Mouse (Mus musculus): Measurements from ENCODE around the gene Chrnb2. TPM values are rescaled to one million over a fixed set of nuclear protein-coding genes. Genes with fewer than 3 reads are reported as not detected.

Chrnb2 gene
- total RNA-seq, 2 experiments from 2014 or later, result 0.12 to 0.22 TPM

- intact Hi-C loops (cut with DNase I), result loop anchor here (10.0 kb wide), 2 partner anchors 173 to 293 kb away; partner anchors contain the start of gene Tpm3
Measured at GRCm38 (mm10) chr3:89781640-89782039, 17.2 kb upstream of the Chrnb2 start.

DNA sequence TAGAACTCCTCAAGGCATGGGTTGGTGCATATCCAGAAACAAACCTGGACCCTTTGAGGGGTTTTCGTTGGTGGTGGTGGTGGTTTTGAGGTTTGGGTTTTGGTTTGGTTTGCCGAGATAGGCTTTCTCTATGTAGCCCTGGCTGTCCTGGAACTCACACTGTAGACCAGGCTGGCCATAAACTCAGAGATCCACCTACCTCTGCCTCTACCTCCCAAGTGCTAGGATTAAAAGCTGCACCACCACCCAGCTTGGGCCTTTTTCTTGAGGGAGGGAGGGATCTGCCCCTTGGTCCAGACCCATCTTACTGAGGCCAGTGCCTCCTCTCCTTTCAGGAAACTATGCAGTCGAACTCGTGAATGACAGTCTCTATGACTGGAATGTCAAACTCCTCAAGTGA lies 15.7 kb upstream of the Chrnb2 start:
- no peak for DNase-seq
- intact Hi-C loops (cut with DNase I), result loop anchor here (10.0 kb wide), 2 partner anchors 175 to 295 kb away; partner anchors contain the start of gene Tpm3

More at GRCm38 (mm10) chr3:89781640-89782039, 17.2 kb upstream of the Chrnb2 start:
- DNase-seq, result no peak

GRCm38 (mm10) chr3:89776001-89776400 lies 11.6 kb upstream of the Chrnb2 start:
- intact Hi-C loops (cut with DNase I), result no loop called here
- no peak for DNase-seq

DNA sequence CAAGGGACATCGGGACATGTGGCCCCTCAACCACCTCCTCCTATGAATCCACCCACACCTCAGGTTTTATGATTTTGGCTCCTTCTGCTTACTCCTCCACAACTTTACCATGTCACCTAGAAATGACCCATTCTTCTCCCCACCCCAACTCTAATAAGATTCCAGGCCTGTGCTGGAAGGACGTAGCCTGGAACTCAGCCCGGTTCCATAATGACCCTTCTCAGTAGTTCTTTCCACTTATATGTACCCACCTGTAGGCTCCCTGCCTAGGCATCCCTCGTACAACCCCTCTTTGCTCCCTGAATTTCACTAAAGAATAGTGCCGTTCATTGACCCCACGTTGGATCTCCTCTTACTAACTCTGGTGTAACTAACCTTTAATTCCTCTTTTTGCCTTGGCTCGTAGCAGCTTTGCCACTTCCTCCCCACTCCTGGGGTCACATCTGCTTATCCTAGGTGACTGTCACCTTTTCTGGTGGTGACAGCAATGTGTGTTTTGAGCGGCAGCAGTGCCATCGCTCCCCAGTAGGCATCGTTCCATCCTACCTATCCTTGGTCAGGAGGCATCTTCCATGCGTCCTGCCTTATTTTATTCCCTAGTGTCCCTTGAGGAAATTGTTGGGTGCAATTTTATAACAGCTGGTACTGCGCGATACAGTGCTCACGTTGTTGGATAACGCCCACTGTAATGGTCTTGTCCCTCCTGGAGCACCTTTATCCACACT lies 10.0 kb upstream of the Chrnb2 start:
- peak in 1 of 2 experiments; percentile 27 for DNase-seq
- intact Hi-C loops (cut with DNase I), result loop anchor here (5.0 kb wide), 1 partner anchor 262 kb away; no protein-coding TSS in a partner anchor

DNA sequence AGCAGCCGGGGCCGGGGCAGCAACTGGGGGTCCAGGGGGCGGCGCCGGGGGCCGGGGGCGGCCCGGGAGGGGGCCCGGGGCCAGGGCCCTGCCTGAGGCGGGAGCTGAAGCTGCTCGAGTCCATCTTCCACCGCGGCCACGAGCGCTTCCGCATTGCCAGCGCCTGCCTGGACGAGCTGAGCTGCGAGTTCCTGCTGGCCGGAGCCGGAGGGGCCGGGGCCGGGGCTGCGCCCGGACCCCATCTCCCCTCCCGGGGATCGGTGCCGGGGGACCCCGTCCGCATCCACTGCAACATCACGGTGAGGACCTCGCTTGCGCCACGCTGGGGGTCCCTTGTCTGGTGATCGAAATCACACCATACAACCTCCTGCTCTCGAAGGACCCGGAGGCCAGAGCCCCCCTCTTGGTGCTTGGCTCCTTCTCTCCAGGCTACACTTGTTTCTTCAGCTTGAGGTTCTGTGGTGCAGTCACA lies 9.3 kb upstream of the Chrnb2 start:
- intact Hi-C loops (cut with DNase I), result loop anchor here (1.0 to 5.0 kb wide), 2 partner anchors 261 to 314 kb away; no protein-coding TSS in a partner anchor
- DNase-seq, result peak; percentile 56 to 60

GRCm38 (mm10) chr3:89772968-89773709 lies 8.7 kb upstream of the Chrnb2 start, which contains the start of gene Ube2q1:
Ube2q1 (plus strand) TSS chr3:89773616.
- intact Hi-C loops (cut with DNase I), result loop anchor here (1.0 to 5.0 kb wide), 3 partner anchors 42 to 314 kb away; no protein-coding TSS in a partner anchor

GRCm38 (mm10) chr3:89772588-89772967 lies 8.1 kb upstream of the Chrnb2 start:
- intact Hi-C loops (cut with DNase I), result loop anchor here (1.0 to 5.0 kb wide), 2 partner anchors 41 to 260 kb away; no protein-coding TSS in a partner anchor
- peak; percentile 88 to 91 for DNase-seq

More at GRCm38 (mm10) chr3:89772968-89773709, 8.7 kb upstream of the Chrnb2 start, which contains the start of gene Ube2q1:
- DNase-seq, result peak; percentile 97

- no peak for DNase-seq
- intact Hi-C loops (cut with DNase I), result loop anchor here (5.0 kb wide), 1 partner anchor 258 kb away; no protein-coding TSS in a partner anchor
Measured at GRCm38 (mm10) chr3:89770425-89771002, 6.1 kb upstream of the Chrnb2 start.

GRCm38 (mm10) chr3:89769584-89769983 lies 5.2 kb upstream of the Chrnb2 start:
- intact Hi-C loops (cut with DNase I), result no loop called here

GRCm38 (mm10) chr3:89759786-89760185 lies 4.6 kb downstream of the Chrnb2 start:
- DNase-seq, result no peak
- intact Hi-C loops (cut with DNase I), result no loop called here

More at GRCm38 (mm10) chr3:89769584-89769983, 5.2 kb upstream of the Chrnb2 start:
- DNase-seq, result no peak

DNA sequence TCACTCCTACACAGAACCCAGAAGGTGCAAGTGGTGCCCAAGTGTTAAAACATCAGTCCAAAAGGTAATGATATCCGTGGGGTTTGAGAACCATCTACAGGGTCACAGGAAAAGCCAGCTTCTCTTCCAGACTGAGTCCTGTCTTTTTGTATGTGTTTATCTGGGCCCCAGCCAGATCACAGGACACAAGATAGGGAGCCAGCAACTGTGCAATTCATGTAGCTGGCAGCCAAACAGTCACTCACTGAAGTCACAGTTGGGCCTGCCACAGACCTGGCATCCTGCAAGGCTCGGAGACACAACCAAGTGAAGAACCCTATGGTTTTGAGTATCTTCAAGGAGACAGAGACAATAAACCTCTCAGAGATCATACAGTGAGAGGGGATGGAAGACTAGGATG lies 6.6 kb downstream of the Chrnb2 start:
- intact Hi-C loops (cut with DNase I), result no loop called here
- DNase-seq, result no peak

DNA sequence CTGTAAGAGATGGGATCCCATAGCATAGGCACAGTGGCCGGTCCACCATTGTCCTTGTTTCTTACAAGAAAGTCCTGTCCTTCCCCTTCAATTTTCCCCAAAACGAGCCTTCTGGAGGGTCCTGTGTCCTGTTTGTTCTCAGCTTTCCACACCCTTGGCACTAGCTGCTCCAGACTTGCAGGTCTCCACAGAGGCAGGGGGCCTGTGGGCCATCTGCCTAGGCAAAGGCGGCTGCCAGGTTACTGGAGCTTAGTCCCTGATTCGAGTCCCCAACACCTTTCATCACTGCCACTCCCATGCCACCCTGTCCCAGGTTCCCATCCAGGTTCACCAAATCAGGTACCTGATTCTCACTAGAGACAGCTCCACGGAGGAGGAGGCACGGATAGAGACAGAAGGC lies 9.1 kb downstream of the Chrnb2 start:
- intact Hi-C loops (cut with DNase I), result no loop called here

DNA sequence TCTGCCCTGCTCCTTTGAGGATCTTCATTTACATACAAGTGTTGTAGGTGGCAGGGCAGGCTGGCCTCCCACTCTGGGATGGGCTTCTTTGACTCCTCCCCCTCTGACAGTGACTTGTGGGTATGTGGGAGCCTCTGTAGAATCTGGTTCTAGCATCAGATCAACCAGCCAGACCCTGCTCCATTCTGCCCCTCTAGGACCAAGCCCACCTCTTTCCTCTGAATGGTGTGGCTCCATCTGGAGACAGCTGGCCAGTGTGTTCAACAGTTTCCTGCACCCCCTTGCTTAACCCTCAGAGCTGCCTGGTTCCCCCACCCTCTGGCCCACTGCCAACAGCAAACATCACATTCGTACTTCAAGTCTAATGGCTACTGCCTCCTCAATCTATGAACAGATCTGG lies 12.1 kb downstream of the Chrnb2 start:
- intact Hi-C loops (cut with DNase I), result no loop called here
- DNase-seq, result peak in 1 of 2 experiments; percentile 17

More for the DNA sequence above, 9.1 kb downstream of the Chrnb2 start:
- no peak for DNase-seq

- no peak for DNase-seq
- intact Hi-C loops (cut with DNase I), result no loop called here
Measured at GRCm38 (mm10) chr3:89738509-89738908, 25.9 kb downstream of the Chrnb2 start.

DNA sequence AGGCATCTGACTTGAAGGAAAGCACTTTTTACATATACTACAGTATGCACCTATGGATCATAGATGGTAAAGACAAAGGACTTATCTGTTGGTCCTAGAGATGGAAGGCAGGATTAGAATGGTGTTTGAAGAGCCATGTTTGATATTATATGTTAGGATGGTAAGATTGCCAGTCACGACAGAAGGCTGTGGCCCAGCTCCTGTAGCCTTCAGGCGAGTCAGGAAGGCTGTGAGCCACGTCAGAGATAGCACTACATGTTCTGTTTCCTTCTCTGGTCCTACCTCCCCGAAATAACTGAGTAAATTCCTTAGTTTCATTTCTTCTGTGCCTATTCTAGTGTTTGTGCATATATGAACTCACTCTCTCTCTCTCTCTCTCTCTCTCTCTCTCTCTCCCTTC lies 32.3 kb downstream of the Chrnb2 start:
- intact Hi-C loops (cut with DNase I), result no loop called here
- no peak for DNase-seq

- DNase-seq, result peak; percentile 86 to 88
- intact Hi-C loops (cut with DNase I), result loop anchor here (1.0 to 2.0 kb wide), 2 partner anchors 42 to 126 kb away; no protein-coding TSS in a partner anchor
Measured at GRCm38 (mm10) chr3:89730350-89731331, 33.8 kb downstream of the Chrnb2 start.

DNA sequence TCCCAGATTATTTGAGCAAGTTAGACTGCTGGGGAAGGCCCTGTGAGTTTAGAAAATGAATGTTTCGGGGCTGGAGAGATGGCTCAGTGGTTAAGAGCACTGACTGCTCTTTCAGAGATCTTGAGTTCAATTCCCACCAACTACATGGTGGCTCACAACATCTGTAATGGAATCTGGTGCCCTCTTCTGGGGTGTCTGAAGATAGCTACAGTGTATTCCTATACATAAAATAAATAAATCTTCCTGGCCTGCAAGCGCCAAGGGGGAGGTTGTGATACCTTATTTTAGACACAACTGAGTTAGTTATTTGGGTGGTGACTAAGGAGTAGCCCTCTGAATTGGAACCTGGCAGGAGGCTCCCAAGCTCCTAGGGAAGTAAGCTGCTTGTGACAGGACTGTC lies 35.6 kb downstream of the Chrnb2 start:
- no peak for DNase-seq
- intact Hi-C loops (cut with DNase I), result no loop called here

DNA sequence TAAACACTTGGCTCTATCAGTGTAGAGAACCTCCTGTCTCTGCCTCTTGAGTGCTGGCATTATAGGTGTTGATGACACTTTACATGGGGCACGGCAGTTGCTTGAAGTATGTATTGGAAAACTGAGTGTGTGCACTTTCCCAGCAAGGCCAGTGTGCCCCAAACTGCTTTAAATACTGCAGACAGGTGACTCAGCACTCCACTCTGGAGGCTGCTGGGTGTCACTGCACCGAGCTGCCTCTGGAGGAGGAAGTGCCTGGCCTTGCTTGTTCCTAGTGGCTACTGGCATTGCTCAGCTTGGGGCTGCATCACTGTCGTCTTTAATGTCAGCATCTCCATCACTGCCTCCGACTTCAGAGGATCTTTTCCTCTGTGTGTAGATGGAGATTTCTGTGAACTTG lies 37.4 kb downstream of the Chrnb2 start:
- intact Hi-C loops (cut with DNase I), result no loop called here
- DNase-seq, result peak; percentile 57 to 61

GRCm38 (mm10) chr3:89723400-89724084 lies 40.9 kb downstream of the Chrnb2 start:
- intact Hi-C loops (cut with DNase I), result no loop called here

More at GRCm38 (mm10) chr3:89723400-89724084, 40.9 kb downstream of the Chrnb2 start:
- DNase-seq, result no peak
